In genomic region chr1:44147563-44148381, GRCm38 (mm10) we compare ENCODE assay signal across 8 mouse cellular contexts. TPM values are rescaled to one million over a fixed set of nuclear protein-coding genes. Genes with fewer than 3 reads are reported as not detected.
A peak's percentile ranks its signal among the peaks of the same experiment; 100 is the strongest.
DNase-seq lines count a peak whose midpoint lies in the region; ATAC-seq lines count a peak whose summit lies in the region.

Gene Ercc5, plus strand, starts transcription at chr1:44147744.

- H3K4me1 ChIP-seq in heart, embryonic 13.5 days = peaks cover 12% of the 10 kb centered on the region
- H3K4me1 ChIP-seq in liver, embryonic 12.5 days = peaks cover 15% of the 10 kb centered on the region
- no peaks in the 10 kb centered on the region for H3K4me1 ChIP-seq in stomach, embryonic 15.5 days

- DNase-seq in CD4-positive helper T cell, adult 2 months (ENCODE audit: low read depth, low spot score) = peak; percentile 91
- DNase-seq in brain, embryonic 18.5 days (ENCODE audit: low read depth, low spot score) = peak; percentile 86
- peak; percentile 89 for DNase-seq in kidney, postnatal 10 days
- DNase-seq in natural killer cell, adult 2 months (ENCODE audit: low spot score in 2 of 2) = peak; percentile 47 to 64

- peak within 1 kb of the TSS; percentile 86 for H3K4me3 ChIP-seq in heart, embryonic 13.5 days
- H3K4me3 ChIP-seq in liver, embryonic 12.5 days = peak within 1 kb of the TSS; percentile 91
- H3K4me3 ChIP-seq in stomach, embryonic 15.5 days (replicated peaks) = peak within 1 kb of the TSS; percentile 74

- peaks cover 18% of the 10 kb centered on the region for H3K36me3 ChIP-seq in heart, embryonic 13.5 days
- H3K36me3 ChIP-seq in liver, embryonic 12.5 days = peaks cover 5% of the 10 kb centered on the region; the same call in 1 of the 2 replicates
- H3K36me3 ChIP-seq in stomach, embryonic 15.5 days = peaks cover 11% of the 10 kb centered on the region; the same call in 1 of the 2 replicates

- peak; percentile 94 for ATAC-seq in erythroid progenitor cell, adult 5-6 weeks (replicated peaks; ENCODE audit: low FRiP score, poor library complexity, severe bottlenecking)
- peak; percentile 91 for ATAC-seq in heart, embryonic 13.5 days (ENCODE audit: extremely low read depth, insufficient number of reproducible peaks, low FRiP score, low TSS enrichment)
- ATAC-seq in liver, embryonic 12.5 days = peak; percentile 96
- ATAC-seq in stomach, embryonic 15.5 days (ENCODE audit: insufficient read depth, low FRiP score, low read depth) = peak; percentile 97

- H3K4me2 ChIP-seq in heart, embryonic 13.5 days = peak within 1 kb of the TSS; percentile 71
- peak within 1 kb of the TSS; percentile 82 for H3K4me2 ChIP-seq in liver, embryonic 12.5 days
- H3K4me2 ChIP-seq in stomach, embryonic 15.5 days = peak within 1 kb of the TSS; percentile 60

- H3K9ac ChIP-seq in heart, embryonic 13.5 days = peak within 1 kb of the TSS; percentile 97
- peak within 1 kb of the TSS; percentile 89 for H3K9ac ChIP-seq in liver, embryonic 12.5 days
- peak within 1 kb of the TSS; percentile 67 for H3K9ac ChIP-seq in stomach, embryonic 15.5 days

- H3K27ac ChIP-seq in heart, embryonic 13.5 days (replicated peaks) = peak within 1 kb of the TSS; percentile 94
- peak within 1 kb of the TSS; percentile 88 for H3K27ac ChIP-seq in liver, embryonic 12.5 days
- H3K27ac ChIP-seq in stomach, embryonic 15.5 days = peak within 1 kb of the TSS; percentile 94

- H3K9me3 ChIP-seq in heart, embryonic 13.5 days = peaks cover 6% of the 10 kb centered on the region; the same call in 1 of the 2 replicates
- H3K9me3 ChIP-seq in liver, embryonic 12.5 days (replicated peaks) = no peaks in the 10 kb centered on the region
- no peaks in the 10 kb centered on the region for H3K9me3 ChIP-seq in stomach, embryonic 15.5 days

- WGBS in heart, embryonic 13.5 days = under 1% methylated on average over 66 of the region's 66 CpGs
- under 1% methylated on average over 61 of the region's 66 CpGs for WGBS in liver, embryonic 12.5 days (ENCODE audit: insufficient replicate concordance)
- under 1% methylated on average over 66 of the region's 66 CpGs for WGBS in stomach, embryonic 15.5 days

- H3K27me3 ChIP-seq in heart, embryonic 13.5 days (replicated peaks) = no peaks in the 10 kb centered on the region
- no peaks in the 10 kb centered on the region for H3K27me3 ChIP-seq in liver, embryonic 12.5 days (replicated peaks)
- H3K27me3 ChIP-seq in stomach, embryonic 15.5 days (replicated peaks) = no peaks in the 10 kb centered on the region

RNA-seq across cellular contexts. Expression of gene Ercc5, which starts in this region (rescaled TPM):
- 2.5 and 6.7 TPM in 2 replicates for total RNA-seq in erythroid progenitor cell, adult 5-6 weeks (2015; ENCODE audit: low replicate concordance)
- 5.5 and 6.5 TPM in 2 replicates for total RNA-seq in erythroid progenitor cell, adult 5-6 weeks (2017; ENCODE audit: low replicate concordance)
- 10.2 and 11.8 TPM in 2 replicates for polyA plus RNA-seq in heart, embryonic 13.5 days (2015; fragmentation: Nextera tagmentation; extraction: Ambion mirVana)
- 10.6 and 11.1 TPM in 2 replicates for polyA plus RNA-seq in liver, embryonic 12.5 days (2016; fragmentation: Nextera tagmentation; extraction: Ambion mirVana)
- polyA plus RNA-seq in stomach, embryonic 15.5 days (2015; fragmentation: Nextera tagmentation; extraction: Ambion mirVana) = 20.5 and 21.6 TPM in 2 replicates

Comparison
In these comparisons a context has a peak if more than half of its experiments do, and no peak if none do; other contexts are left out.
1. Peak in every context shown above with its lines: DNase-seq, ATAC-seq, H3K4me3 ChIP-seq and H3K27ac ChIP-seq.